Mouse (Mus musculus): ENCODE data around the gene Gm49368.

DNA sequence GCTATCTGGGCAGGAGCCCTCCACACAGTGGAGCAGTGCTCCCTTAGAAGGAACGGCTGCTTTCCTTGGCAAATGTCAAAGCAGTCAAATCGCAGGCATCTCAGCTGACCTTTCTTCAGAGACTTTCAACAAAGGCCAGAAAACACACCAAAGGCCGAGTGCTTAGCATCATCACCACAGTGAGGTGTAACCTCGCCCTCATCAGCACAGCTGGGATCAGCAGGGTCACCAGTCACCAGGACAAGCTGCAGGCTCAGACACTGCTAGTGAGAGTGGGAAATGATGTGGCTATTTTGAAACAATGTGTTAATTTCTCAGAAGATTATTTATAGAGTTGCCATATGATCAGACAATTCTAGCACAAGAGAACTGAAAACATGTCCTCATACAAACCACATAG lies 74.4 kb downstream of the Gm49368 start:
- TF ChIP-seq POLR2A (IDR thresholded peaks at IDR 0.05; ENCODE audit: borderline replicate concordance, control insufficient read depth, low read depth, low read length): no peak
- TF ChIP-seq CTCF (IDR thresholded peaks at IDR 0.05; ENCODE audit: control insufficient read depth, insufficient read depth, low read length): no peak
